Mouse (Mus musculus) cerebellum, adult 11-12 months (tissue): ENCODE measurements at regions not wholly inside any gene's neighbourhood (a gene's known extent, or its start where the extent isn't known, plus 50 kb on each side); places are given as distances from the start of the nearest gene placed in this dataset.
"Not testable (repeated sequence)": the region's sequence is repeated elsewhere in the genome, so short reads cannot be mapped to it uniquely, and the experiment has no call there.

ENCODE experiments used
- DNase-seq: peaks from one replicate; pipeline ENCODE4 v3.0.0; 2022

- no peak for DNase-seq
These were observed 79.8 kb upstream of the Rpl34 start for GRCm38 (mm10) chr3:130809696-130810665.

DNA sequence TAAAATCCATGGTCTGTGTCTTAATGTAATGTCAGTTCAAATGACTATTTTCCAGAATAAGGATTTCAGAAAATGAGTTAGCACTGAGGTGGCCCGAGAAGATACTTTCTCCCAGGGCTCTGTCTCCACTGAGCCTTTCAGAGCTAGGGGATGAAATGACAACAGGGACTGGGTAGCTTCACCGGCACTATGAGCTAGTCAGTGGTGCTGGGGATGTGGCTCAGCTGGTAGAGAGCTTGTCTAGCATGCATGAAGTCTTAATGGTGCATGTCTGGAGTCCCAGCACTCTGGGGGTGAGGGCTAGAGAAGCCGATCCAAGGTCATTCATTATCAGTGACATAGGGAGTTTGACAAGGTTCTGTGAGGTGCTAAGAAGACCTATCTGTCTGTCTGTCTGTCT lies 75.1 kb upstream of the Rpl34 start:
- no peak for DNase-seq

DNA sequence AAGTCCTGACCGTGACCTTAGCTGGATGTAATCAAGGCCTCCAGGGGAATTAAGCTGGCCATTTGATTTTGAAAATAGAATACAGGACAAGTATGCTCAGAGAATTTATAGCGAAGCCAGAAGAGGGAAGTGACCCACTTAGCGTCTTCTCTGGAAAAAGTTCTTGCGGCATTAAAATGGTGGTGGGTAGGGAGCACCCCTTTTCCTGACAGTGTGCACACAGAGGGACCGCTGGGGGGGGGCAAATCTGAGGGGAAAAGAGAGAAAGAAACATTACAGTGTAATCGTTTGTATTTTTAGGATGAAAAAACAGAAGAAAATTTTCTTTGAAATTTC lies 74.1 kb upstream of the Rpl34 start:
- no peak for DNase-seq

- DNase-seq, result no peak
These were observed 73.6 kb upstream of the Rpl34 start for GRCm38 (mm10) chr3:130803591-130804326.

- DNase-seq, result no peak
These were observed 69.8 kb upstream of the Rpl34 start for GRCm38 (mm10) chr3:130800016-130800415.

- not testable (repeated sequence) for DNase-seq
These were observed 67.8 kb upstream of the Rpl34 start for GRCm38 (mm10) chr3:130797956-130798355.

GRCm38 (mm10) chr3:130796531-130796930 lies 66.3 kb upstream of the Rpl34 start:
- DNase-seq, result no peak

GRCm38 (mm10) chr3:130795396-130795795 lies 65.2 kb upstream of the Rpl34 start:
- no peak for DNase-seq

GRCm38 (mm10) chr3:130794142-130794925 lies 64.1 kb upstream of the Rpl34 start:
- no peak for DNase-seq

- no peak for DNase-seq
These were observed 50.6 kb upstream of the Rpl34 start for GRCm38 (mm10) chr3:130780706-130781240.
